Mouse (Mus musculus): Measurements from ENCODE around the gene Nup107.
A peak's percentile ranks its signal among the peaks of the same experiment; 100 is the strongest.
"Not testable (repeated sequence)": the region's sequence is repeated elsewhere in the genome, so short reads cannot be mapped to it uniquely, and the experiment has no call there.

The Nup107 gene

GRCm38 (mm10) chr10:117714048-117714545 is 78.4 kb downstream of the Nup107 start:
- no peak for DNase-seq

- DNase-seq = no peak
Measured at GRCm38 (mm10) chr10:117713466-117713865, 79.0 kb downstream of the Nup107 start.

- no peak for DNase-seq
Measured at GRCm38 (mm10) chr10:117712871-117713270, 79.6 kb downstream of the Nup107 start.

GRCm38 (mm10) chr10:117712191-117712754 is 80.2 kb downstream of the Nup107 start:
- DNase-seq = no peak

GRCm38 (mm10) chr10:117711408-117711807 is 81.1 kb downstream of the Nup107 start:
- no peak for DNase-seq

- DNase-seq = peak; percentile 100
Measured at GRCm38 (mm10) chr10:117710604-117711141, 81.8 kb downstream of the Nup107 start, which contains the start of gene Mdm2. Gene Mdm2, minus strand, starts transcription at chr10:117710758.

GRCm38 (mm10) chr10:117709930-117710603 is 82.4 kb downstream of the Nup107 start:
- peak; percentile 90 for DNase-seq

GRCm38 (mm10) chr10:117709326-117709830 is 83.1 kb downstream of the Nup107 start:
- no peak for DNase-seq

- DNase-seq = no peak
Measured at GRCm38 (mm10) chr10:117708856-117709255, 83.6 kb downstream of the Nup107 start.

- no peak for DNase-seq
Measured at GRCm38 (mm10) chr10:117708376-117708775, 84.1 kb downstream of the Nup107 start.

- no peak for DNase-seq
Measured at GRCm38 (mm10) chr10:117707114-117707838, 85.2 kb downstream of the Nup107 start.

- no peak for DNase-seq
Measured at GRCm38 (mm10) chr10:117706440-117706839, 86.1 kb downstream of the Nup107 start.

GRCm38 (mm10) chr10:117705806-117706205 is 86.7 kb downstream of the Nup107 start:
- DNase-seq = no peak

- DNase-seq = no peak
Measured at GRCm38 (mm10) chr10:117704964-117705335, 87.6 kb downstream of the Nup107 start.

GRCm38 (mm10) chr10:117704314-117704963 is 88.1 kb downstream of the Nup107 start:
- not testable (repeated sequence) for DNase-seq

- DNase-seq = no peak
Measured at GRCm38 (mm10) chr10:117703506-117703905, 89.0 kb downstream of the Nup107 start.

- no peak for DNase-seq
Measured at GRCm38 (mm10) chr10:117702024-117702833, 90.3 kb downstream of the Nup107 start.

- DNase-seq = no peak
Measured at GRCm38 (mm10) chr10:117701034-117701829, 91.3 kb downstream of the Nup107 start.
